Comparison of ENCODE assay signal across 8 mouse cellular contexts in genomic region chr13:21717397-21718357, GRCm38 (mm10). TPM values are rescaled to one million over a fixed set of nuclear protein-coding genes. Genes with fewer than 3 reads are reported as not detected.
A peak's percentile ranks its signal among the peaks of the same experiment; 100 is the strongest.
DNase-seq lines count a peak whose midpoint lies in the region; ATAC-seq and TF ChIP-seq lines count a peak whose summit lies in the region.
"Not testable (repeated sequence)": the region's sequence is repeated elsewhere in the genome, so short reads cannot be mapped to it uniquely, and the experiment has no call there.

Gene Hist1h3h, plus strand, starts transcription at chr13:21717659.

- peak; percentile 95 for DNase-seq in 3T3-L1 (ENCODE audit: low read depth, low spot score)
- peak; percentile 38 to 70 for DNase-seq in adrenal gland, postnatal 4 days (ENCODE audit: low spot score in 2 of 2)
- peak; percentile 75 to 85 for DNase-seq in heart, adult 2 months
- DNase-seq in kidney, adult 8-10 months, result peak; percentile 41 to 46
- DNase-seq in midbrain, embryonic 14.5 days, result peak; percentile 93
- DNase-seq in spleen, adult 18-20 months, result peak; percentile 64 to 71

- not testable (repeated sequence) for H3K9me3 ChIP-seq in embryonic facial prominence, embryonic 13.5 days; limb, embryonic 12.5 days; midbrain, embryonic 14.5 days (ENCODE audit: control insufficient read depth, low read length)

- peak within 1 kb of the TSS; percentile 85 for H3K4me2 ChIP-seq in embryonic facial prominence, embryonic 13.5 days
- H3K4me2 ChIP-seq in limb, embryonic 12.5 days, result peak within 1 kb of the TSS; percentile 78
- H3K4me2 ChIP-seq in midbrain, embryonic 14.5 days (ENCODE audit: low read length), result peak within 1 kb of the TSS; percentile 89

- peak within 1 kb of the TSS; percentile 79 for H3K9ac ChIP-seq in embryonic facial prominence, embryonic 13.5 days
- peak within 1 kb of the TSS; percentile 52 for H3K9ac ChIP-seq in heart, adult 2 months (ENCODE audit: low read depth, low read length)
- H3K9ac ChIP-seq in limb, embryonic 12.5 days (replicated peaks), result peak within 1 kb of the TSS; percentile 80
- H3K9ac ChIP-seq in midbrain, embryonic 14.5 days (replicated peaks; ENCODE audit: low read length), result peak within 1 kb of the TSS; percentile 63

- H3K4me3 ChIP-seq in embryonic facial prominence, embryonic 13.5 days, result peak within 1 kb of the TSS; percentile 50
- peak within 1 kb of the TSS; percentile 35; the same call in 1 of the 2 replicates for H3K4me3 ChIP-seq in heart, adult 2 months
- peak within 1 kb of the TSS; percentile 50 for H3K4me3 ChIP-seq in limb, embryonic 12.5 days (replicated peaks)
- H3K4me3 ChIP-seq in midbrain, embryonic 14.5 days (replicated peaks; ENCODE audit: low read depth, low read length), result peak within 1 kb of the TSS; percentile 42

- not testable (repeated sequence) for H3K27me3 ChIP-seq in embryonic facial prominence, embryonic 13.5 days; heart, adult 2 months (ENCODE audit: control insufficient read depth, insufficient read depth, low read length); limb, embryonic 12.5 days; midbrain, embryonic 14.5 days (ENCODE audit: control insufficient read depth, insufficient read depth, low read length)

- not testable (repeated sequence) for TF ChIP-seq CTCF in heart, adult 2 months (IDR thresholded peaks at IDR 0.05)

- TF ChIP-seq POLR2A in heart, adult 2 months (IDR thresholded peaks at IDR 0.05; ENCODE audit: insufficient read depth, low read depth, low read length), result peak; percentile 65; the same call in 1 of the 2 replicates

- ATAC-seq in embryonic facial prominence, embryonic 13.5 days (ENCODE audit: insufficient number of reproducible peaks, insufficient read depth, low FRiP score, low TSS enrichment, low read depth), result peak; percentile 33; the same call in 1 of the 2 replicates
- ATAC-seq in limb, embryonic 12.5 days (ENCODE audit: insufficient number of reproducible peaks, insufficient read depth, low FRiP score, low TSS enrichment, low read depth), result peak; percentile 24; the same call in 1 of the 2 replicates
- peak; percentile 60 for ATAC-seq in midbrain, embryonic 14.5 days (ENCODE audit: low FRiP score, low TSS enrichment)

- not testable (repeated sequence) for H3K79me2 ChIP-seq in heart, adult 2 months (replicated peaks; ENCODE audit: control insufficient read depth, insufficient read depth, low read length)

- not testable (repeated sequence) for H3K36me3 ChIP-seq in embryonic facial prominence, embryonic 13.5 days; heart, adult 2 months (ENCODE audit: control insufficient read depth, insufficient read depth, low read length); limb, embryonic 12.5 days; midbrain, embryonic 14.5 days (ENCODE audit: control insufficient read depth, insufficient read depth, low read length)

- peaks cover 37% of the 10 kb centered on the region for H3K4me1 ChIP-seq in embryonic facial prominence, embryonic 13.5 days
- H3K4me1 ChIP-seq in heart, adult 2 months (ENCODE audit: control insufficient read depth, insufficient read depth, low read length), result not testable (repeated sequence)
- H3K4me1 ChIP-seq in limb, embryonic 12.5 days (replicated peaks), result peaks cover 27% of the 10 kb centered on the region
- H3K4me1 ChIP-seq in midbrain, embryonic 14.5 days (ENCODE audit: control insufficient read depth, insufficient read depth, low read length), result peaks cover 27% of the 10 kb centered on the region

- under 1% methylated on average over 29 of the region's 56 CpGs for WGBS in embryonic facial prominence, embryonic 13.5 days
- 12% methylated on average over 26 of the region's 56 CpGs for WGBS in heart, adult 2 months
- whole genome bisulfite sequencing in limb, embryonic 12.5 days, result under 1% methylated on average over 26 of the region's 56 CpGs
- under 1% methylated on average over 25 of the region's 56 CpGs for WGBS in midbrain, embryonic 14.5 days

- peak within 1 kb of the TSS; percentile 96 for H3K27ac ChIP-seq in embryonic facial prominence, embryonic 13.5 days
- peak within 1 kb of the TSS; percentile 42 for H3K27ac ChIP-seq in heart, adult 2 months
- peak within 1 kb of the TSS; percentile 97 for H3K27ac ChIP-seq in limb, embryonic 12.5 days
- peak within 1 kb of the TSS; percentile 82 for H3K27ac ChIP-seq in midbrain, embryonic 14.5 days (replicated peaks; ENCODE audit: low read depth, low read length)

- intact Hi-C loops in heart, adult 2 months (cut with DNase I), result loop anchor here (2.0 to 10.0 kb wide), 5 partner anchors 197 to 1977 kb away; partner anchors contain the start of genes Hist1h1t, Hist1h4c, Hist1h4d and Hist1h4i

- TF ChIP-seq EP300 in heart, adult 2 months (IDR thresholded peaks at IDR 0.05; ENCODE audit: insufficient read depth, low read depth, low read length), result not testable (repeated sequence)

RNA-seq across cellular contexts. Expression of gene Hist1h3h, which starts in this region (rescaled TPM):
- 100 to 1,000 TPM; 643 to 717 TPM for total RNA-seq in adrenal gland, postnatal 4 days (2021)
- polyA plus RNA-seq in embryonic facial prominence, embryonic 13.5 days (2015; fragmentation: Nextera tagmentation; extraction: Ambion mirVana), result 10.0 and 21.3 TPM in 2 replicates
- total RNA-seq in heart, adult 2 months (2021), result 1 to 10 TPM; 5.5 to 9.1 TPM
- polyA plus RNA-seq in heart, adult 2 months (2012; rRNA removed), result not detected in 2 replicates
- polyA plus RNA-seq in limb, embryonic 12.5 days (2016; fragmentation: Nextera tagmentation; extraction: Ambion mirVana), result 16.0 and 36.8 TPM in 2 replicates
- 2.9 and 6.0 TPM in 2 replicates for polyA plus RNA-seq in midbrain, embryonic 14.5 days (2014; fragmentation: Nextera tagmentation; extraction: Ambion mirVana)

Comparison
In these comparisons a context has a peak if more than half of its experiments do, and no peak if none do; other contexts are left out.
1. Peak in every context shown above with its lines: DNase-seq, ATAC-seq, H3K4me3 ChIP-seq and H3K27ac ChIP-seq.
2. RNA of gene Hist1h3h (total RNA-seq): 643 to 717 TPM in adrenal gland, postnatal 4 days; 5.5 to 9.1 TPM in heart, adult 2 months; every median in the first group is over 10 times any median in the second.
3. DNase-seq: peak in every context shown above with its lines; median percentile 95 in 3T3-L1; 93 in midbrain, embryonic 14.5 days; 80 in heart, adult 2 months; 68 in spleen, adult 18-20 months; 54 in adrenal gland, postnatal 4 days; 44 in kidney, adult 8-10 months.
4. H3K27ac ChIP-seq: peak in every context shown above with its lines; median percentile 97 in limb, embryonic 12.5 days; 96 in embryonic facial prominence, embryonic 13.5 days; 82 in midbrain, embryonic 14.5 days; 42 in heart, adult 2 months.